Mouse (Mus musculus): ENCODE measurements around the gene Rpusd3.

- TF ChIP-seq GATA1 (IDR thresholded peaks at IDR 0.05; ENCODE audit: borderline replicate concordance, low read length) (no peak), FLI1 (IDR thresholded peaks at IDR 0.05; ENCODE audit: low read length) (no peak)
These were observed at the start of gene Rpusd3 for GRCm38 (mm10) chr6:113419199-113419587.

Measured in megakaryocyte, embryonic 14.5 days (primary cell).